Mouse (Mus musculus): ENCODE measurements around the gene E330017A01Rik.

DNA sequence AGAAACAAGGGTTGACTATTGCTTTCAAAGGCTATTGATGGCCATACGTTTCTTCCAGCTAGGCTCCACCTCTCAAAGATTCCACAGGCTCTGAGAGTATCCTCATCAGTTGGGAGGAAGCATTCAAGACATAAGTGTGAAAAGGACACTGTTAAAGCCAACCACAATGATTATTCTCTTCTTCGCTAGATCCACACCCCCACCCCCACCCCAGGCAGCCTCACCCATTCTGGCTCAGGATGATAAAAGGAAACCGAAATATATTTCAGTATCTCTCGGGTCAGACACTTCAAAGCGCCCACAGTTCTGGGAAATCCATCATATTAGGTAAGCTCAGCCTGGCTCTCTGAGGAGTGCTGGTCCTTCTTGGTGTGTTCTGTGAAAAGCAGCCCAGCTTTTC, 23.3 kb upstream of the E330017A01Rik start:
- TF ChIP-seq CTCF (IDR thresholded peaks at IDR 0.05; ENCODE audit: low read depth, low read length) (no peak), POLR2A (IDR thresholded peaks at IDR 0.05; ENCODE audit: extremely low read depth, insufficient read depth, low read length) (no peak)

Measured in liver, adult 2 months (tissue).